Mouse (Mus musculus): Measurements from ENCODE around the gene Miga2.

Gene Miga2

DNA sequence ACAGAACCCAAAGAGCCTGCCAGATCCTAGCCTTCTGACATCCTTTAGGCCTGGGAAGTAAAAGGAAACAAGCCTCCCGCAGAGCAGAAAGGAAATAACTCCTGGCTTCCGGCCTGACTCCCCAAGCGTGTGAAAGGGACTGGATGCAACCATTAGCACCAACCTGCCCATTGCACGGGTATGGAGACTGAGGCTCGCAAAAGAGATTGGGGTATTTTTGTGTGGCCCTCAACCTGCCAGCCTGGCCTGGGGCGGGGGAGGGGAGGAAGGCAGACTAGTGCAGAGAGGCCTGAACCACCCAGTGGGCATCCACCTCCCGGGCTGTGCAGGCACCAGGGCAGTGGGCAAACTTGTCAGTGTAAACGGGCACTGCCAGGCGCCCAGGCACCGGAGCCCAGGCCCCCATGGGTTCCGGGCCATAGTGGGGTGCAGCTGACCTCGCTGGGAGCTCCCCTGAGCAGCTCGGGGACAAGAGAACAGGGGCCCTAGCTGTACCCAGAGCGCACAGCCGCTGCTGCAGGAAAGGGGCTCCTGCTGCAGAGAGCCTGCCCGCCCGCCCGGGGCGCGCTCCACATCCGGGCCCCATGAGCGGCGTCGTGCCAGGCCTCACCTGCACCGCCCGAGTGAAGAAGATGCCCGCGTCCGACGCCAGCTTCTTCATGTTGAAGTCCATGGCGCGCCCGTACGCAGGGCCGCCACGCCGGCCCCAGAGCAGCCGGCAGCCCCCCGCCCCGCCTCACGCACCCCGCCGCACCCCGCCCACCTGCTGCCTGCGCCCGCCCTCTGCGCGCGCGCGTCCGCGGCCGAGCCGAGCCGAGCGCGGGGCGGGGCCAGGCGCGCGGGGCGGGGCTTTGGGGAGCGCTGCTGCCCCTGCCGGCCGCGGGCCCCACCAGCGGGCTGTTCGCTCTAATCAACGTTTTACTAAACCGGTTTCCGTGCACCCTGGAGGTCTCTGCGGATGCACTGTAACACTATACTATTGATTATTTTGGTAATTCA, 5.2 kb upstream of the Miga2 start, which contains the start of gene Sh3glb2:
Gene Sh3glb2 (minus strand): TSS at position 805 of the 999 bp plus-strand sequence.
- peak; percentile 92 to 95 for DNase-seq

GRCm38 (mm10) chr2:30360626-30361025, 3.4 kb upstream of the Miga2 start:
- no peak for DNase-seq

GRCm38 (mm10) chr2:30362865-30363264, 1.2 kb upstream of the Miga2 start:
- no peak for DNase-seq

GRCm38 (mm10) chr2:30365281-30366069, 1.4 kb downstream of the Miga2 start:
- DNase-seq = no peak

- peak in 1 of 2 experiments; percentile 38 for DNase-seq
Observed at GRCm38 (mm10) chr2:30366203-30366602, 2.2 kb downstream of the Miga2 start.

DNA sequence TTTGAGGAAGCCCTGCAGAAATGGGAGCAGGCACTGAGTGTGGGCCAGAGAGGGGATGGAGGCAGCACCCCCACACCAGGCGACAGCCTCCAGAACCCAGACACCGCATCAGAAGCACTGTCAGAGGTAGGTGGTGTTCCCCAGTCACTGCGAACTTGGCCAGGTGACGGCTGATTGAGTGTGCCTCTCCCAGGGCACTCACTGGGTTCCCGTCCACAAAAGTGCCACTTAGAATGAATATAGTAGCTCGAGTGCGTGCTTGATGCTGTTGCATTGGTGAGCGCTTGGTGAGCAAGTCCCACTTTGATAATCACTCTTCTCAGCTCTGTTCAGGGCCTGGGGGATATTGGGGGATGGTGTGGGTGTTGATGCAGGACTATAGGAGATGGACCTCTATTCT, 7.5 kb downstream of the Miga2 start:
- DNase-seq = no peak

DNA sequence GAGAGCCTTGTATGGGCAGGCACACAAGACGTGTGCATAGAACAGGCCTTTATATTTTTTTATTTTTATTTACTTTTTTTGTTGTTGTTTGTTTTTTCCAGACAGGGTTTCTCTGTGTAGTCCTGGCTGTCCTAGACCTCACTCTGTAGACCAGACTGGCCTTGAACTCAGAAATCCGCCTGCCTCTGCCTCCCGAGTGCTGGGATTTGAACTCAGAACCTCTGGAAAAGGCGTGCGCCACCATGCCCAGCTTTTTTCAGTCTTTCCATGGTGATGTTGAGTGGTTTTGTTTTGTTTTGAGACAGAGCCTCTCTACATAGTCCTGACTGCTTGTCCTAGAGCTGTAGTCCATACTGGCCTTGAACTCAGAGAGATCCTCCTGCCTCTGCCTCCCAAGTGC, 8.7 kb downstream of the Miga2 start:
- no peak for DNase-seq

GRCm38 (mm10) chr2:30375893-30376292, 11.9 kb downstream of the Miga2 start:
- DNase-seq = no peak

DNA sequence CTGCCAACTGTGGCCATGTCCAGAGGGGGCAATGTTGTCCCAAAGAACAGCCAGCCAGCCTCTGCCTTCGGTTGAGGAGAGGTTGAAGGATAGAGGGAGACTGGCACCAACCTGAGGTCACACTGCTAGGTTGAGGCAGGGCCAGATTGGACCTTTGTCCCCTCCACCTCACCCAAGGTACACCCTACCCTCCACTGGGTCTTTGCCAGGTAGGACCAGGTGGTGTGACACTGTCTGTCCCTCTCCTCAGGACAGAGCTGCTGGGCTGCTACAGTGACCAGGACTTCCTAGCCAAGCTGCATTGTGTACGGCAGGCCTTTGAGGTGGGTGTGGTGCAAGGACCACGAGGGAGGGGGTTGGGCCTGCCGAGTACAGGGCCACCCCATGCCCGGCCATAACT, 13.7 kb downstream of the Miga2 start:
- DNase-seq = no peak

- DNase-seq = no peak
Observed at GRCm38 (mm10) chr2:30379307-30379706, 15.3 kb downstream of the Miga2 start.

- no peak for DNase-seq
Observed at GRCm38 (mm10) chr2:30380564-30381376, 16.7 kb downstream of the Miga2 start.

DNA sequence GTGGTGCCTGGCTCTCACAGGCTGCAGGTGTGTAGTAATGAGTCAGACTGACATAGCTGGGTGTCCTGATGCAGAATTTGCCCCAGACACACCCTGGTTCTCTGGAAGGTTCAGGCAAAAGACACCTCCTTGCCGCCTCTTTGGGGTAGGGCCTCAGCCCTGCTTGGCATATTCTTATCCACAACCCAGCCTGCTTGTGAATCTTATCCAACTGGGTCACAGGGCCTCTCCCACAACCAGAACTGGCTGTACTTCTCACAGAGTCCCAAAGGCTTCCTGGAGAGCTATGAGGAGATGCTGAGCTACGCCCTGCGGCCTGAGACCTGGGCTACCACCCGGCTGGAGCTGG, 17.3 kb downstream of the Miga2 start:
- no peak for DNase-seq

DNA sequence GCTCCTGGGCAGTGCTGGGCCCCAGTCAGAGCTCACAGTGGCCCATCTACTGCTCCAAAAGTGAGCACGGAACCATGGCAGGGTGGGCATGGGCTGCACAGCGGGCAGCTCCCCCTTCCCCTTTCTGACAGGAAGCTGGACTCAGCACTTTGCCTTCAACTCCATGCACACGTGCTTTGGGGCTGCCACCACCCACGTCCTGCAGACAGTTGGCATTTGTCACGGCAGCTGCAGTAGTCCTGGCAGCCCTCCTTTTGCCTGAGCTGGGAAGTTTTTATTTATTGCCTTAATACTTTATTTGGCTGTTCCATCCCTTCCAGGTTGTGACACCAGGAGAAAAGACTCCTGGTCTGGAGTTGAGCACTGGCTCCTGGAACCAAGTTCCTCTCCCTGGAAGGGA, 20.8 kb downstream of the Miga2 start:
- no peak for DNase-seq

DNA sequence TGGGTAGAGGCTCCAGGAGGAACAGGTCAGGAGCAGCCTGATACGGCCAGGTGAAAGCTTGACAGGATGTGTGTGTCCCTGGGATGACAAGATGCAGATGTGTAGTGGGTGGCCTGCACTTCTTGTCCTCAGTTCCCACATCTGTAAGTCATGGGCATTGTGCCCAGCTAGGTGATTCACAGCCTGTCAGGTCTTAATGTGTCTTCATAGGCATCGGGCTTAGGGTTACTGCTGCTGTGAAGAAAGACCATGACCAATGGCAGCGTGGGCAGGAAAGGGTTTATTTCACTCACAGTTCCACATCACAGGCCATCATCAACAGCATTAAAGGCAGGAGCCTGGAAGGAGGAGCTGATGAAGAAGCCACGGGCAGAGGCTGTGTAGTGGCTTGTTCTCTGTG, 21.6 kb downstream of the Miga2 start:
- DNase-seq = no peak

GRCm38 (mm10) chr2:30386913-30387312, 22.9 kb downstream of the Miga2 start:
- no peak for DNase-seq

GRCm38 (mm10) chr2:30389000-30389399, 25.0 kb downstream of the Miga2 start:
- no peak for DNase-seq

GRCm38 (mm10) chr2:30392114-30392576, 28.1 kb downstream of the Miga2 start, which contains the start of gene Dolpp1:
Gene Dolpp1, plus strand, starts transcription at chr2:30392254.
- peak; percentile 96 to 99 for DNase-seq

- peak; percentile 89 to 94 for DNase-seq
Observed at GRCm38 (mm10) chr2:30392577-30393369, 28.7 kb downstream of the Miga2 start.

DNA sequence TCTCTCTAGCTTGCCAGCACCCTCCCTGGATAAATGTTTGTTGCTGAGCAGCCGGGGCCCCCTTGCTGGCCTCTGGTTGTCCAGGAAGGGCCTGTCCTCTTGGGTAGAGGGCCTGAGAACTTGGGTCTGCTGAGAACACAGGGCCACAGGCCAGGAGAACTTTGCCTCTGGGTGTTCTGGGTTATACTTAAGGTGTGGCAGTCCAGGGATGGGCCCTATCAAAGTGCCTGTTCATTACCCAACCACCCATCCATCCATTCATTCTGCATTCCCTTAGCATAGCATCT, 29.3 kb downstream of the Miga2 start:
- no peak for DNase-seq

DNA sequence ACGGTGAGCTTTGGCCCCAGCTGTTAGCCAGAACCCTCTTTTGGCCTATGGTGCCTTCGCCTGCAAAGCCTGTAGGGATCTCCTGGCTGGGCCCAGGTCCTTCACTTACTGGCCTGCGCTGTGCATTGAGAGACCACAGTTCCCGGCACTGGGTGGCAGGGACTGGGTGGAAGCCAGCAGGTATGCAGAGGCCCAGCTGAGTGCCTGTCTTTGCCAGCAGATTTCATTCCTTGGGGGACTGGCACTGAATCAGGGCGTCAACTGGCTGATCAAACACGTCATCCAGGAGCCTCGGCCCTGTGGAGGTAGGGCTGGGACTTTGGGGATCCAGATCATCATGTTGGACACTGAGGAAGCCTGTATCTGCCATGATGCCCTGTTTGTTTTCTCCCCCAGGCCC, 31.7 kb downstream of the Miga2 start:
- no peak for DNase-seq

DNA sequence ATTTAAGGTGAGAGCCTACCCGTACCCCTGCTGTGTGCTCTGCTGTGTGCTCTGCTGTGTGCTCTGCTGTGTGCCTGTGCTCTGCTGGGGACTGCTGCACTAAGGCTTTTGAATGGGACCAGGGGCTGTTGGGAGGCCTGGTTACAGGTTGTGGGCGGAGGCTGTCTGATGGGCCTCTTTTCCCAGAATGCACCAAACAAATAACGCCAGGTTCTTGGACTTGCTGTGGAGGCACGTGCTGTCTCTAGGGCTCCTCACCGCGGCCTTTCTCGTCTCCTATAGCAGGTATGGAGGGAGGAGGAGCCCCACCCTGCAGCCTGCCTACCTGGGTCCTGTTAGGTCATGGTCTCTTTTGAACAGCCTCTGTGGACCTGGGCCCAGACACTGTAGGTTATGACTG, 32.2 kb downstream of the Miga2 start:
- no peak for DNase-seq

DNA sequence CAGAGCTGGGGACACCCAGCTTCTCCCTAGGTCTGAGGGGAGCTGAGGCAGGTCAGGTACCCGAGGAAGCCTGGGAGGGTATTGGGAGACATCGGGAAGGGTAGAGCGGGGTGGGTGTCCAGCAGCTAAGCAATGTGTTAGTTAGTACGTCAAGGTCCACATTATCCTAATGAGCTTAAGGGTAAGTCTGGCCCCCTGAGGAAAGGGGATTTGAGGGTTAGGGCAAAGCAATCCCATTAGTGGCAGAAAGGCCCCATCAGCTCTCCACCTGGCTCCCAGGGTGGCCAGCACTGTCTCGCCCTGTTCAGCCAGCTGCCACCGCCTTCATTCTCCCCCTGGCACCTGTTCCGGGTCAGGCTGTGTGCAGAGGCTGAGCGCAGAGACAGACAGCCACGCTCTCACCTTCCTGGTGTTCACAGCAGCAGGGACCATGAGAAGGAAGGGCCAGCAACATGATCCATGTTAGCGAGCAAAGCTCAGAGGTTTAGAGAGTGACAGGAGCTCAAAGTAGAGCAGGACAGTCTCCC, 34.0 kb downstream of the Miga2 start:
- no peak for DNase-seq

Data from kidney, postnatal 4 days (tissue).